Mouse (Mus musculus): ENCODE measurements around the gene Adck1.

GRCm38 (mm10) chr12:88457021-88457420 is 96.7 kb downstream of the Adck1 start:
- TF ChIP-seq CTCF (IDR thresholded peaks at IDR 0.05; ENCODE audit: control insufficient read depth, insufficient read depth, insufficient replicate concordance, low read depth, low read length): no peak
- TF ChIP-seq POLR2A (IDR thresholded peaks at IDR 0.05; ENCODE audit: control insufficient read depth, low read depth, low read length): no peak
